In genomic region chr17:28371941-28372340, GRCm38 (mm10) we compare ENCODE assay signal across 18 mouse cellular contexts. TPM values are rescaled to one million over a fixed set of nuclear protein-coding genes. Genes with fewer than 3 reads are reported as not detected.
DNase-seq lines count a peak whose midpoint lies in the region; ATAC-seq lines count a peak whose summit lies in the region.
"Had no signal": no experiment of that assay in that cellular context is flagged by ENCODE, and none has a peak within 500 bp of the region (broad histone marks: within the 10 kb centered on the region; RNA-seq: fewer than 3 reads in every experiment).

No protein-coding gene starts in this region.

- no peak overlapping the region for H3K4me2 ChIP-seq in neural tube, embryonic 15.5 days
- H3K4me2 ChIP-seq: embryonic facial prominence, embryonic 12.5 days; forebrain, embryonic 13.5 days; forebrain, embryonic 15.5 days had no signal

- ATAC-seq in neural tube, embryonic 15.5 days (ENCODE audit: low FRiP score), result no peak
- ATAC-seq: forebrain, embryonic 13.5 days; forebrain, embryonic 15.5 days; forebrain, postnatal 0 days had no signal

- WGBS in embryonic facial prominence, embryonic 10.5 days, result 65% methylated on average over 1 of the region's 1 CpGs
- 70% methylated on average over 1 of the region's 1 CpGs for WGBS in neural tube, embryonic 15.5 days

- no peak overlapping the region for H3K4me3 ChIP-seq in embryonic facial prominence, embryonic 10.5 days
- no peak overlapping the region for H3K4me3 ChIP-seq in neural tube, embryonic 15.5 days (replicated peaks)
- H3K4me3 ChIP-seq: embryonic facial prominence, embryonic 12.5 days; forebrain, embryonic 13.5 days; forebrain, embryonic 15.5 days had no signal

- DNase-seq in retina, adult 2 months (ENCODE audit: low read depth, low spot score), result peak; percentile 71
- no peak for DNase-seq in retina, embryonic 14.5 days (ENCODE audit: low spot score)
- DNase-seq in NIH3T3 (ENCODE audit: low read depth), result peak; percentile 38
- DNase-seq in embryonic facial prominence, embryonic 10.5 days (ENCODE audit: low spot score), result no peak
- peak; percentile 68 for DNase-seq in retina, postnatal 7 days (ENCODE audit: low read depth, low spot score)
- no peak for DNase-seq in Muller cell, postnatal 12 days (ENCODE audit: inconsistent ontology term)
- DNase-seq: adrenal gland, postnatal 25 days; cerebellum, adult 11 months; cerebellum, adult 18-20 months; cerebellum, adult 8-10 months; cerebellum, postnatal 10 days; cerebellum, postnatal 36 days; embryo, embryonic 11 days; forebrain, postnatal 0 days had no signal

- H3K9me3 ChIP-seq in embryonic facial prominence, embryonic 10.5 days, result no peaks in the 10 kb centered on the region
- H3K9me3 ChIP-seq in neural tube, embryonic 15.5 days (replicated peaks), result no peaks in the 10 kb centered on the region
- H3K9me3 ChIP-seq: embryonic facial prominence, embryonic 12.5 days; forebrain, embryonic 13.5 days; forebrain, embryonic 15.5 days had no signal

- no peak overlapping the region for H3K9ac ChIP-seq in neural tube, embryonic 15.5 days (replicated peaks)
- H3K9ac ChIP-seq: embryonic facial prominence, embryonic 12.5 days; forebrain, embryonic 13.5 days; forebrain, embryonic 15.5 days; forebrain, postnatal 0 days had no signal

- H3K27me3 ChIP-seq in embryonic facial prominence, embryonic 10.5 days (replicated peaks; ENCODE audit: low read depth, poor library complexity, severe bottlenecking), result peaks cover 52% of the 10 kb centered on the region
- H3K27me3 ChIP-seq in neural tube, embryonic 15.5 days (replicated peaks), result peaks cover 40% of the 10 kb centered on the region

- H3K27ac ChIP-seq in embryonic facial prominence, embryonic 10.5 days (replicated peaks), result peak overlapping the region; percentile 44
- H3K27ac ChIP-seq in neural tube, embryonic 15.5 days (replicated peaks), result no peak overlapping the region
- H3K27ac ChIP-seq: embryonic facial prominence, embryonic 12.5 days; forebrain, embryonic 13.5 days; forebrain, embryonic 15.5 days had no signal

- no peaks in the 10 kb centered on the region for H3K36me3 ChIP-seq in embryonic facial prominence, embryonic 10.5 days (replicated peaks)
- H3K36me3 ChIP-seq in neural tube, embryonic 15.5 days, result no peaks in the 10 kb centered on the region
- H3K36me3 ChIP-seq: embryonic facial prominence, embryonic 12.5 days; forebrain, embryonic 15.5 days had no signal

- H3K4me1 ChIP-seq in embryonic facial prominence, embryonic 10.5 days, result peaks cover 42% of the 10 kb centered on the region
- no peaks in the 10 kb centered on the region for H3K4me1 ChIP-seq in neural tube, embryonic 15.5 days
- H3K4me1 ChIP-seq: forebrain, embryonic 13.5 days; forebrain, embryonic 15.5 days had no signal

RNA-seq across cellular contexts. Expression of gene Tulp1, which starts 6.9 kb away (rescaled TPM):
- polyA plus RNA-seq in embryonic facial prominence, embryonic 10.5 days (2016; fragmentation: Nextera tagmentation; extraction: Ambion mirVana), result 3.4 and 4.9 TPM in 2 replicates
- polyA plus RNA-seq in neural tube, embryonic 15.5 days (2015; fragmentation: Nextera tagmentation; extraction: Ambion mirVana), result 1.1 and 1.5 TPM in 2 replicates

RNA-seq across cellular contexts. Expression of gene Tead3, which starts 21.3 kb away (rescaled TPM):
- 8.4 and 9.2 TPM in 2 replicates for polyA plus RNA-seq in embryonic facial prominence, embryonic 10.5 days (2016; fragmentation: Nextera tagmentation; extraction: Ambion mirVana)
- polyA plus RNA-seq in neural tube, embryonic 15.5 days (2015; fragmentation: Nextera tagmentation; extraction: Ambion mirVana), result 1.5 and 3.2 TPM in 2 replicates

RNA-seq across cellular contexts. Expression of gene Rpl10a, which starts 43.7 kb away (rescaled TPM):
- polyA plus RNA-seq in embryonic facial prominence, embryonic 10.5 days (2016; fragmentation: Nextera tagmentation; extraction: Ambion mirVana), result 539 and 546 TPM in 2 replicates
- 329 and 387 TPM in 2 replicates for polyA plus RNA-seq in neural tube, embryonic 15.5 days (2015; fragmentation: Nextera tagmentation; extraction: Ambion mirVana)

RNA-seq across cellular contexts. Expression of gene Fance, which starts 58.6 kb away (rescaled TPM):
- 28.4 and 30.9 TPM in 2 replicates for polyA plus RNA-seq in embryonic facial prominence, embryonic 10.5 days (2016; fragmentation: Nextera tagmentation; extraction: Ambion mirVana)
- polyA plus RNA-seq in neural tube, embryonic 15.5 days (2015; fragmentation: Nextera tagmentation; extraction: Ambion mirVana), result 26.3 and 30.3 TPM in 2 replicates

Comparison
In these comparisons a context has a peak if more than half of its experiments do, and no peak if none do; other contexts are left out.
1. DNase-seq: peak in retina, adult 2 months (single experiment), NIH3T3 (single experiment) and retina, postnatal 7 days (single experiment); none in retina, embryonic 14.5 days (single experiment), embryonic facial prominence, embryonic 10.5 days (single experiment) and Muller cell, postnatal 12 days (single experiment).